ENCODE assay signal across 10 mouse cellular contexts in genomic region chr3:34322527-34323210, GRCm38 (mm10).
DNase-seq lines count a peak whose midpoint lies in the region; ATAC-seq lines count a peak whose summit lies in the region.
"Had no signal": no experiment of that assay in that cellular context is flagged by ENCODE, and none has a peak within 500 bp of the region (broad histone marks: within the 10 kb centered on the region; RNA-seq: fewer than 3 reads in every experiment).

No protein-coding gene starts in this region.

- no peaks in the 10 kb centered on the region for H3K36me3 ChIP-seq in forebrain, embryonic 16.5 days (ENCODE audit: control insufficient read depth, insufficient read depth)
- no peaks in the 10 kb centered on the region for H3K36me3 ChIP-seq in limb, embryonic 12.5 days
- no peaks in the 10 kb centered on the region for H3K36me3 ChIP-seq in neural tube, embryonic 13.5 days

- no peaks in the 10 kb centered on the region for H3K9me3 ChIP-seq in forebrain, embryonic 16.5 days (ENCODE audit: control insufficient read depth, low read length)
- no peaks in the 10 kb centered on the region for H3K9me3 ChIP-seq in limb, embryonic 12.5 days
- no peaks in the 10 kb centered on the region for H3K9me3 ChIP-seq in neural tube, embryonic 13.5 days

- peak; percentile 64 for ATAC-seq in forebrain, embryonic 16.5 days
- ATAC-seq in limb, embryonic 12.5 days (ENCODE audit: insufficient number of reproducible peaks, insufficient read depth, low FRiP score, low TSS enrichment, low read depth) = peak; percentile 54
- ATAC-seq in neural tube, embryonic 13.5 days (ENCODE audit: low read depth) = peak; percentile 73

- H3K4me3 ChIP-seq in forebrain, embryonic 16.5 days (replicated peaks; ENCODE audit: low read length) = no peak overlapping the region
- H3K4me3 ChIP-seq in limb, embryonic 12.5 days (replicated peaks) = no peak overlapping the region
- H3K4me3 ChIP-seq in neural tube, embryonic 13.5 days = no peak overlapping the region

- H3K9ac ChIP-seq in forebrain, embryonic 16.5 days (replicated peaks; ENCODE audit: low read depth, low read length) = no peak overlapping the region
- no peak overlapping the region for H3K9ac ChIP-seq in limb, embryonic 12.5 days (replicated peaks)
- H3K9ac ChIP-seq in neural tube, embryonic 13.5 days = peak overlapping the region; percentile 23; the same call in 1 of the 2 replicates

- H3K27ac ChIP-seq in forebrain, embryonic 16.5 days (ENCODE audit: low read length) = no peak overlapping the region
- H3K27ac ChIP-seq in limb, embryonic 12.5 days = no peak overlapping the region
- peak overlapping the region; percentile 42; the same call in 1 of the 2 replicates for H3K27ac ChIP-seq in neural tube, embryonic 13.5 days (replicated peaks)

- WGBS in forebrain, embryonic 16.5 days = 28% methylated on average over 15 of the region's 15 CpGs
- WGBS in limb, embryonic 12.5 days = 15% methylated on average over 15 of the region's 15 CpGs
- WGBS in neural tube, embryonic 13.5 days = 21% methylated on average over 15 of the region's 15 CpGs

- H3K27me3 ChIP-seq in forebrain, embryonic 16.5 days (replicated peaks; ENCODE audit: control insufficient read depth, insufficient read depth, low read length) = no peaks in the 10 kb centered on the region
- H3K27me3 ChIP-seq in limb, embryonic 12.5 days = peaks cover 88% of the 10 kb centered on the region
- H3K27me3 ChIP-seq in neural tube, embryonic 13.5 days = peaks cover 19% of the 10 kb centered on the region

- peaks cover 30% of the 10 kb centered on the region for H3K4me1 ChIP-seq in forebrain, embryonic 16.5 days (replicated peaks; ENCODE audit: control insufficient read depth, insufficient read depth, low read length)
- H3K4me1 ChIP-seq in limb, embryonic 12.5 days (replicated peaks) = peaks cover 21% of the 10 kb centered on the region
- peaks cover 36% of the 10 kb centered on the region for H3K4me1 ChIP-seq in neural tube, embryonic 13.5 days (replicated peaks)

- peak; percentile 43 to 67 for DNase-seq in cerebellum, postnatal 10 days
- DNase-seq in cerebellum, adult 8-10 months = no peak
- no peak for DNase-seq in right cerebral cortex, postnatal 14 days
- no peak for DNase-seq in adrenal gland, postnatal 25 days
- no peak for DNase-seq in lung, postnatal 25 days (ENCODE audit: low spot score)
- DNase-seq: cerebellum, adult 9-10 months; lung, adult 18-20 months had no signal

- no peak overlapping the region for H3K4me2 ChIP-seq in forebrain, embryonic 16.5 days (ENCODE audit: low read length)
- H3K4me2 ChIP-seq in limb, embryonic 12.5 days = 0 out of 2 replicates have a peak overlapping the region, but pooled peaks have one; percentile 6
- peak overlapping the region; percentile 9; the same call in 1 of the 2 replicates for H3K4me2 ChIP-seq in neural tube, embryonic 13.5 days

Comparison
In these comparisons a context has a peak if more than half of its experiments do, and no peak if none do; other contexts are left out.
1. DNase-seq: peak in cerebellum, postnatal 10 days (2 of 2); none in cerebellum, adult 8-10 months (single experiment), right cerebral cortex, postnatal 14 days (single experiment), adrenal gland, postnatal 25 days (single experiment) and lung, postnatal 25 days (single experiment).
2. Peak in every context shown above with its lines, with median percentiles within 50 percentile points of each other: ATAC-seq.